Mouse (Mus musculus): ENCODE measurements around the gene Pitpnc1.

DNA sequence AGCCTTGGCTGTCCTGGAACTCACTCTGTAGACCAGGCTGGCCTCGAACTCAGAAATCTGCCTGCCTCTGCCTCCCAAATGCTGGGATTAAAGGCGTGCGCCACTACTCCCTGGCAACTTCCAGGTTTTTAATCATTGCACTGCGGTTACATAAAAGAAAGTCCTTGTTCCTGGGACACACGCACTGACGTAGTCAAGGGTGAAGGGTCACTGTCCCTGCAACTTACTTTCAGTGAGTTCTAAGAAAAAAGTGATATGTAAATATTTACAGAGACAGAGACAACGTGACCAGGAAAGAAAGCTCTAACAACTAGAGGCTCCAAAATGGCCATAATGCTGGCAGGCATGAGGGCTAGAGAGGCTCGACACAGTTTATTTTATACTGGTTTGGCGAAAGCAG, 199.9 kb downstream of the Pitpnc1 start:
- TF ChIP-seq CTCF (IDR thresholded peaks at IDR 0.05; ENCODE audit: low read depth) (no peak), EP300 (optimal IDR thresholded peaks at IDR 0.05) (no peak)

Measured in stomach, postnatal 0 days (tissue).